Mouse (Mus musculus) cerebellum, postnatal 14 days (tissue): ENCODE data around the gene Prkca.

Experiments used
- DNase-seq, 2 experiments: peaks; one replicate each; pipeline ENCODE4 v3.0.0; 2021; ENCODE audit warnings: mixed read lengths in 2 of 2

Gene Prkca

DNA sequence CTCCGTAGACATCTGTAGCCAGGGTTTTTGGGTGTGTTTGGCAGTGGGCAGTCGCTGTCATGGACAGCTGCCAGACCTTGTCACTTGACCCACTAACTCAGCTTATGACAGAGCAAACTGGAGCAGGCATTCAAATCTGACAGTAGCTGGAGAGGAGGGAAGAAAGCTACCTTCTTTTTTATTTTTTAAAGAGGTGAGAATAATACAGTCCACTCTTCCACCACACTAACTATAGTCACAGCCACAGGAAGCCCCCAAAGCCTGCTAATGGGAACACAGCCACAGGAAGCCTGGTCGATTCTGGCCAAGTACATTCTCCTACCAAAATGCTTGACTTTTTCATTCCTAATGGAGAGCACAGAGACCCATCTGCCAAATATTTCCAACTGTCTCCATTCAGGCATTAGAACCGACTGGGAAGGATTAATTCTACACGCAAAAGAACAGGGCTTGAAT lies 84.9 kb downstream of the Prkca start:
- peak; percentile 79 to 80 for DNase-seq

DNA sequence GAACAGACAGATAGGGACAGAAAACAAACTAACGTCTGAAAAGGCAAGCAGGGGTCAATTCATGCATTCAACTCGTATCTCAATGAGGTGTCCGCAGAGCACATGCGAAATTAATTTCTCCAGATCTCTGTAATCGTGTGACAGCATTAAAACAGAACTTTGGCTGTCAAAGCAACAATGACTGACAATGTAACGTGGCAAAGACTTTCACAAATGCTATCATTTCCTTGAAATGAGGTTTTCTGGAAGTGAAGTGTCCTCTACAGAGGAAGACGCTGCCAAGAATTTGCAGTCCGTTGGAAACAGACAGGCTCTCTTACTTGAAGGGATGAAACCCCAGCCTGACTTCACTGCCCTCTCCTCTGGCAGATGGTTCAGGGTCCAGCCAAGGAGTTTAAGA lies 85.8 kb downstream of the Prkca start:
- peak in 1 of 2 experiments; percentile 25 for DNase-seq

DNA sequence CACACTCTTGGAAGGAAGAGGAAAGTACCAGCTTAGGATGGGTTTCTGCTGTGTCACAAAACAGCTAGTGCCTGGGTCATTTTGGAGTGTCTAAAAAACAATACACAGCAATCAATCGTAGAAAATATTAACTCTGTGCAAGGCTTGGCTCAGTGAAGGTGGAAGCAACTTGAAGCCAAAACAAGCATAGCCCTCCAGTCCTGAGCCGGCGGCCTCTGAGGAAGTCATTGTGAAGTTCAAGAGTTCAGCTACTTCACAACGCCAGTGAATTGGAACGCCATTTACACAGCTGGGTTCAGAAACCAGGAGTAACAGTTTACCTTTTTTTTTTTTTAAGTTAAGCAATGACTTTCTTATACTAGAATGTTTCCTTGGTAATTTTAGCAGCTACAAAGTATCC lies 89.0 kb downstream of the Prkca start:
- DNase-seq = no peak

DNA sequence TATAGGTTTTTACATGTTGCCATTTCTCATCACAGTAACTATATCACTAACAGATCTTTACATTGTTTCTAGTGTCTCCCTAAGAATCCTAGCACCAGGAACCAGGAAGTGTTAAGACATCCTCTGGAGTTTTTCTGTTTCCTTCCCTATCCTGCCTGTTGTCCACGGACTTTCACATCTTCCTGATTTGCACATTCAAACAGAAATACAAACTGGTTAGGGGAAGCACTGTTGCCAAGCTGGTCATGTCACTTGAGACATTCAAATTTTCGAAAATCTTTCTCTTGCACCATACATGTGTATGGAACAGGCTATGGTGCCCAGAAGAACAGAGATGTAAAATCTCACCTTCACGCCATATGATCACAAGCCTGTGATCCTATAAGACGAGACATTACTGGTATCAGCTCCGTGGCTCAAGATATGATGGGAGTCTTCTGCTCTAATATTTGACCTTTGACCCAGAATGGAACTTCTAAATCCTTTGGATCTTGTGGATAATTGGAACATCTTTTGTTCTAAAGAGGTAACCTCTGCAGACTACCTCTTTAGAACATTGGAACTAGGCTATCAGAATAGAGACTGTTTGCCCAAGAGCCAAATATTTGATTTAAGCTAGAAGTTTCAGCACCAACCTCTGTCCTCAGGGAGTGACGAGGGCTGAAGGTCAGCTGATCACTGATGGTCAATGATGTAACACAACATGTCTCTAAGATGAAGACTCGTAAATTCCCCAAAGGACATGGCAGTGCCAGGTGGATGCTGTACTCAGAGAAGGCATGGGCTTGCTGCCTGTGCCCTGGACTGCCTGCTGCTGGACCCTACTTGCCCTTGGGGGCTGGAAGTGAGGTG lies 91.6 kb downstream of the Prkca start:
- no peak for DNase-seq

DNA sequence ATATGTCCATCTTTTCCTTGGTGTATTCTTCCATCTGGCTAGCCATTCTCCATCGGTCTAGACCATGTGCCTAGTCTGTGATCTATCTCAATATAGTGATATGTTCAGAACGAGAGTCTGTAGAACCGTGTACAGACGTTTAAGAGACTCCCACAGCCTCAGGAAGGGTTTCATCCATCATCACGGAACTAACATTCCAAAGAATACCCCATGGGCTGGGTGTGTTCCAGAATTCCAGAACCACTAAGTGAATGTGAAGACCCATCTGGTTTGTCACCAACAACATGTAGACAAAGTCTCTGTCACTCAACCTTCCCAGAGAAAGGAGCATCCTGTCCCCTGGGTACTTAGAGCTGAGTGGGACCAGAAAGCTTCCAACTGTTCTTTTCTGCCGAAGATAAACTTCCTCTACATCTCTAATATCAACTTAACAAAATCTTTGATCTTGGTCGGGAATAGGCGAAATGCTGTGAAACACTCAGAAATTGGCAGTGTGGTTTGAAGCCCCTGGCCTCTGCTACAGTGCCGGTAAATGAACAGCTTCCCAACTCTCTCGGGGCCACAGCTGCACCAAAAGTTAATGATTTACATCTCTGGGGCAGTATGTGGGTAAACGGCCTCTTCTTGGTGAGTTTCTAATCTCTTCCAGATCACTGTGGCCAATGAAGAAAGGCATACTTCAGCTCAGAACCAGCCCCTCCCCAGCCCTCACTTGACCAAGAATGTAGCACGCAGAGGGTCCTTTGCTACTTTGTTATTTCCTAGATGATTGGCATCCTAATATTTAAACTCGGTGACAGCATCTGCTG lies 92.7 kb downstream of the Prkca start:
- DNase-seq = no peak

DNA sequence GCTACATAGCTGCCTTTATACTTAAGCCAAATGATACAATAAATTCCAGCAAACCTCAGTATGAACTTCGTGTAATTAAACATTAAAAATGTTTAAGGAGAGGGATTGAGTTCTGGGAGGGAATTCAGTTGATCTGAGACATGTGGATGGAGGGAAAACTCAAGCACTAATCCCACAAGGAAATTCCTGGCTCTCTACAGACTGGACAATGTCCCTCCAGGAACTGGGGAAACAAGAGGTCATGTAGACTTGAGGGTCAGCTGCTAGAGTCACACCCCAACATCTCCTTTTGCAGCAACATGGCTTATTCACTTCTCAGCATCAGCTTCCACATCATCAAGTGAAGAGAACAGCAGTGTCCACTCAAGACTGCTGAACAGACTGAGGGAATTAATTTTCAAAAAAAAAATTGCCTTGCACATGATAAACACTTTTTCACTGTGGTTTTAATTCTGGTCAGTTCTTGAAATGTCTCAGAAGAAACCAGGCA lies 93.5 kb downstream of the Prkca start:
- no peak for DNase-seq

DNA sequence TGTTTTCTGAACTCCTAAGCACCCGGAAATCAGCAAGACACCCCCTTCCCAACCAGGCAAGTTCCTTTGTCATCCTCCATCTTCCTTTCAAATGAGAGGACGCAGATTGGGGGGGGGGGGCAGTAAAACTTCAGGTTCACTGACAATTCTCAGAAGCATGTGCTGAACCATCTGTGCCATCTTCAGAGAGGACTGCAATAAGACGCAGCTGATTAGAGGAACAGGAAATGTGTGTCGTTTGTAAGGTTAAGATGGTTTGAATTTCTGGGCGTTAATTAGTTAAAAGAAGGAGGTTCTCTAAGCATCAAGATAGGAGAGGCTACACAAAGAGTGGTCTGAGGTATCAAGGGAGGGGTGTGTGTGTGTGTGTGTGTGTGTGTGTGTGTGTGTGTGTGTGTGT lies 94.2 kb downstream of the Prkca start:
- no peak for DNase-seq

DNA sequence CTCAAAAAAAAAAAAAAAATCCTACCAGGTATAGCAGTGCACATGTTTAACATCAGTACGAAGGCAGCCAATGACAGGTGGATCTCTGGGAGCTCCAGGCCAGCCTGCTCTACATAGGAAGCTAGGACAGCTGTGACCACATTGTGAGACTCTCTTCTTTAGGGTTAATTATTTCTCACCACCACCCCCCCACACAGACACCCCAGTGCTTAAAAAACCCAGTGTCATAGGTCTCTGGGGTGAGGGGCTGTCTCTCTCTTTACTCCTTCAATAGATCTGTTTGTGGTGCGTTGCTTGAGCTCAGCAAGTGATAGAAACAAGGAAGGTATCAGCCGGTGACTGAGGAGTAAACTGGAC lies 94.7 kb downstream of the Prkca start:
- no peak for DNase-seq

DNA sequence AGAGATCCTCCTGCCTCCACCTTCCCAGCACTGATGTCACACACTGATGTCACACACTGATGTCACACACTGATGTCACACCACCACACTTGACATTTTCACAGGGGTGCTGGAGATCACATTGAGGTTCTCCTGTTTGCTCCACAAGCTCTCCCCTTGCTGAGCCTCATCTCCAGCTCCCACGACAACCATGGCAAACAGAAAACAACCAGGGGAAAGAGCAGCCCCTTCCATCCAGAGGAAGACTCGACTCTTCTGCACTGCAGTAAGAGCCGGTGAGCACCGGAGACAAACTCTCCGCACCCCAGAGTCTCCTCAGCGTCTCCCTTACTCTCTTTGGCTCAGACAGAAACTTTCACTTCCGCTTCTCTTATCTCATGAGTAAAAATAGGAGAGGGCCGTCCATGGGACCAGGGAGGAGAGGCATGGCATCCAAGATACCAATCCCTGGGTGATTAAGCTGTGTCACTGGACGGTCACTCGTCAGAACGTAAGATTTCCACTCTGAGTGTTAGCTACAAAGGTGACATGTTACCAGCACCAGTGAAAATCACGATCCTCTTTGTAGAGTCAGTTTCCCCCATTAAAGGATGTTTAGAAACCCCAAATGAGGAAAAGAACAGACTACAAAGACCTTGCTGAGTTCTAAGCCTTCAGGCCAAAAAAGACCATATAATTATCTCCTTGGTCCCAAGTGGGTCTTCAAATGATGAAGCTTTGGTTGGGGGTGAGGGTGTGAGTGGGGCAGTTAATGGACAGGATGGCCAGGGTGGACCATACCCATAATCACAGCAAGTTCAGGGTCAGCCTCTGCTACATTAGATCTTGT lies 95.3 kb downstream of the Prkca start:
- DNase-seq = no peak

DNA sequence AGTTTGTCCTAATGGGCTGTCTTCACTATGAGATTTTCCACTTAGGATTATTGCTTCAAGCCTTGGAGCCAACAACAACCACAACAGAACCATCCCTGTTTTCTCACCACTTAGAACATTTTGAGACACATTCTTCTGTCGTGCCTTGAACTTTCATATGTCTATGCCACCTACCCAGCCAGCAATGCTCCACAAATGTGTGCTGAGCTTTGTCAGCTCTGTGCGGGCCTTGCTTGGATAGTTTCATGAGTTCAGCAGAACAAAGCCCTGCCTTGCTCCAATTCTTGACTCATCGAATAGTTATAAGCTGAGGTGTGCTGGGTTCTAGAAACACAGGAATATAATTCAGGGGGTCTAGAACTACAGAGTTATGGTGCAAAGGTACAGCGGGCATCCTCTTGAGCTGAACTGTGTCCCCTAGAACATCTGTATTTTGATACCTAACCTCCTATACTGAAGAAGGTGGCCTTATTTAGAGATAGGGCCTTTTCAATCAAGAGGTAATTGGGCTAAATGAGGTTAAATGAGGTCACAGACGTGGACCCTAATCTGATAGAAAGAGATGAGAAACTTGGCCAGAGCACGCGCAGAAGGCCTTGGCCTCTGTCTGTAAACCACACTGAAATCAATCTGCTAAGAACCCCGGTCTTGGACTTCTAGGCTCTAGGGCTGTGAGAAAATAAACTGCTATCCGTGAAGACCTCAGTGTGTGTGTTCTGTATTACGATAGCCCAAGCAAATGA lies 96.4 kb downstream of the Prkca start:
- no peak for DNase-seq

DNA sequence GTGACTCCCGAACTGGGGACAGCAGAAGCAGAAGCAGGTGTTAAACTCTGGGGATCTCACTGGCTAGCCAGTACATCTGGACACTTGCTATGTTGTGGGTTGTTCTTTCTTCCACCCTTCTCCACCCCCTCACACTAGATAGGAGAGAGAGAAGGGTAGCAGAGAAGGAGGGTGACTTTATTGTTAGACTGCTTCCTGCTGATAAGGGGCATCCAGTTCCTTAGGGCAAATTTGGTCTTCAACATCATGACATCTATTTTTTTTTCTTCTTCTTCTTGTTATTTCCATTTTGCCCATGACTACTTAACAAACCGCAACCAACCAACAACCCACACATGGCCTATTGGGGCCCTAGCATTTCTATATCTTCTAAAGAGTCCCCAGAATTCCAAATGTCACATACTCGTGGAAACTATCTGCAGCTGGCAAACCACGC lies 97.4 kb downstream of the Prkca start:
- DNase-seq = no peak

DNA sequence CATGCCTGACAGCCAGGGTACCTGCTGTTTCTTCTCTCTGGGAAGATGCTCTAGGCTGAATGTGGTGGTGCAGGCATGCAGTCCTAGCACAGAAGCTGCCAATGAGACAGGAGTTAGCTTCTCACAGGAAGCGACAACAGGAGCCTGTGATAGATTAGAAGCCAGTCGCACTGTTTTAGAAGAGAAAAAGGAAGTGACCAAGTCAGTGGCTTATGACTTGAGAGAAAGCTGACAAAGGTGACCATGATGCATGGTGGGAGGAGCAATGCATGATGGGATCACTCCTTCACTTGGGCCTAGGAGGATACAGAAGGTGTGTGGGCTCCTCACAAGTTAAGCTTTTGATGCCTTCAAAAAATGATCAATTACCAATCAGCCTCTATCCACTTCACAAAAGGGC lies 99.5 kb downstream of the Prkca start:
- no peak for DNase-seq

DNA sequence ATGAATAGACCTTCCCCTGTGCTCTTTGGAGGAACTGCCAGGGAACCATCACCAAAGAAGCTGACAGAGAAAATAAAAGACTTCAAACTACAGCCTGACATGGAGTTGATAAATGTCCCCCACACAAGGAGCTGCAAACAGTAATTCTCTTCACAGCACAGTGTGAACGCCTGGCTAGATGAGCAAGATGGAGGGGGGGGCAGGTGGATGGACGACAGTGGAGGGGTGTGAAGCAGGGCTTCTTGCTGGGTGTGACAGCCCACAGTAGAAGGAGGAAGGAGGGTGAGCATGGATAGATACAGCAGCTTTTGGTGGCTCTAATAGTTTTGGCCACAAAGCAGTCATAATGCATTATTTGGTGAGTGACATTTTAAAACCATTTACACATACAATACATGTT lies 100.1 kb downstream of the Prkca start:
- no peak for DNase-seq

DNA sequence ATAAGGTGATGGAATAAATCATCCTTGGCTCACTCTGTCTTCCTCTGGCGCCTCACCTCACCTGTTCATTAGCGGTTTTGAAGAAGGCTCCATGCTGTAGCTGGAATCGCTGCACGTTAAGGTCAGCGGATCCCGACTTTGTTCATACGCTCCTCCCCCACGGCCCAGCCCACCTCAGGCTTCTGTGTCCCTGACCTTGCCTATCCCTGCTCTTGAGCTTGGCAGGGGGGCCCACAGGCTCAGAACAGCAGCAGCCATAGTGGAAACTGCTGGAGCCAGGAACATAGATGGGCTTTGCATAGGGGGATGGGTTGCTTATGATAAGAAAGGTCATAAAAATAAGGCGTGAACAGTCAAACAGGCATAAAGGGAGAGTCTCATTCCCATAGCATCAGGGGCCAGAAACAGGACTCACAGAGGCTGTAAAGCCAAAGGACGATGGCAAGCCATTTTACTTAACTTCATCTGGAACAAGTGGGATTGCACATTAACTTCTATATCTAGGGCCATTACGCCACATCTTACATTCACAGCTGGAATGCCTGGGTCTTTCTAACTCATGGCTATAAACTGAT lies 102.7 kb downstream of the Prkca start:
- DNase-seq = no peak

DNA sequence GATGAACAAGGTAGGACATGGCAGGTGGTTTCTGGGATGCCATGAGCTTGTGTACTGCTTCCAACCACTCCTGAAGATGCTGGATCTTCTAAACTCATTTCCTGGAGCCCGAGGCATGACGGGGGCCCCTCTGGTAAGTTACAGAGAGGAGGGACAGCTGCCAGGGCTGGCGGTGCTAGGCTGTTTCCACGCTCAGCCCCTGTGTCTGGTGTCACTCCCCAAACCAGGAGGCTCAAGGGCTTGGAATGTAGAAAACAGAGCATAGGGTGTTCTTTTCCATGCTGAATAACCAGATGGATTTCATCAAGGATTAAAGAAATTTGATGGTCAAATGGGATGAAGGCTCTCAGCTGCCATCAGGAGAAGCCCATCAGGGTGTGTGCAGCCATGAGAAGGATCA lies 104.6 kb downstream of the Prkca start:
- no peak for DNase-seq

DNA sequence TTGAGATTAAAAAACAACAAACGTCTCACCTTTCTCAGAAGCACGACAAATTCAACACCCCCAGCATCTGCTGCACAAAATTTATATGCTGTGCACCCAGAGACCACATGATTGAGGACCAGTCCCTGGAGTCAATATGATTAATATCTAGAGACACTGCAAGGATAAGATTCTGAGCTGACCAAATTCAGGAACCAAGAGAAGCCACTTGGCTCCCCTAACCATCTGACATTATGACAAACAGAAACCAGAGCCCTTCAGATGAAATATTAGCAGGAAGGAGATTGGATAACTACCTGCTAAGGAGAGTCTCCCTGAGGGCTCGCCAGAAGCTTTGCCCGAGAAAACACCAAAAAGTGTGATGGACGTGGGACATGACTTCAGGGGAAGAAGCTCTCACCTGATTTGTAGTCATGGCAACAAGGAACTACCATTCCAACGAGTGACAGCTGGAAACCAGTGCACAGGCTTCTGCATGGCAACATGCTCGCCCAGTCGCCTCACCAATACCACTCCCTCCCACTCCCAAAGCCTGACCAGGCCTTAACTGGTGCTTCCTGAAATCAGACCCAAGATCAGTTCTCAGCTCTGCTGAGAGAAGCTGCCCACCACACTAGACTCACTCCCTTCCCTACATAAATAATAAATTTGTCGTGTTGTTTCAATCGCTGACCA lies 106.8 kb downstream of the Prkca start:
- DNase-seq = no peak

DNA sequence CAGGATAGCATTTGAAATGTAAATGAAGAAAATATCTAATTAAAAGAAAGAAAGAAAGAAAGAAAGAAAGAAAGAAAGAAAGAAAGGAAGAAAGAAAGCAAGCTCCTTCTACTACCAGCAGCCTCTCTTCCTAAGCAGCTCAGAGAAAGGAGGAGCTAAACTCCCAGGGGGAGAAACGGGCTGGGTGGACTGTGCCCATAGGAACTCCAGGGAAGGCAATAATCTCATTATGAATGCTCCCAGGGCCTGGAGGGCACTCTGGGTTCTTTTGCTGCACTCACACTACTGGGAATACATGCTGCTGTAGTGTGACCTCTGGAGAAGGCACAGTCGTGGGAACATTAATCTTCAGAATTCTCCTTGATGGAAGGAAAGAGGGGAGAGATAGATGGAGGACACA lies 107.5 kb downstream of the Prkca start:
- no peak for DNase-seq

DNA sequence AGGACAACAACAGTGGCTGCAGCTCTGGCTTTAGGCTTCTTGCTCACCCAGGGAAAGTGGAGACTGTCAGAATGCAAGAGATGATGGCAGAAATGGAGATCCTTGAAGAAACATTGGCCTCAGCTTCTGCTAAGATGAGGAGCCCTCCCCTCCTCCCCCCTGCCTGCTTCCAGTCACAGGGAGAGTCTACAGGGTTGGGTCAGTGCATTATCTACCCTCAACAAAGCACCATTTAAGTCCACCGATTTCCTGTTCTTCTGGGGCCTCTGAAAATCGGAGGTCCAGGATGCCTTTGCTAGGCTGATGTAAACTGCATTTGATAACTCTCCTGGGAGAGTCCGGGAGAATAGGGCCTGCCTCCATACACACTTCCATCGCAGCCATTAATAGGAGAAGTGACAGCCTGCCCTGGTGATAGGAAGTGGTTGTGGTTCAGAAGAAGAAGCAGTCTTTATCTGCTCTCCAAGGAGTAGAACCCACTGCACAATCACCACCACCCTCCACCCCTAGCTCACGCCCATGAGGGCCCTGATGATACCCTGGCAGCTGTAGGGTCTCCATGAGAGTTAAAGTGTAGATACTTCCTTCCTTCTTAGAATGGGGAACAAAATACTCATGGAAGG lies 108.5 kb downstream of the Prkca start:
- no peak for DNase-seq

DNA sequence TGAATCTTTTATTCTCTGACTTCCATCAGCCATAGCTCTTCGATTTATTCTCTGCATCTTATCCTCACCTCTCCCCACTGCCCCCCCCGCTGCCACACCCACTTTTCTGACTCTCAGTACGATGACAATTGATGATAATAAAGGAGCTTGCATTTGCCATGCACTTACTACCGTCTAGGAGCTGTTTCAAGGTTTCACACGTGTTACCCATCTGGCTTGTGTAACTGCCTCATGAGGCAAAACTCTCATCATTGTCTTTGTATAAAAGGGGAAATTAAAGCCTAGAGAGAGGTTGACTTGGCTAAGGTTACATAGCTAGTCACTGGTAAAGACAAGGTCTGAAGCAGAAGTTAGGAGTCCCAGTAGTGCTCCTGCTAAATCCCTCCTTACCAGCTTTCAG lies 110.7 kb downstream of the Prkca start:
- no peak for DNase-seq

DNA sequence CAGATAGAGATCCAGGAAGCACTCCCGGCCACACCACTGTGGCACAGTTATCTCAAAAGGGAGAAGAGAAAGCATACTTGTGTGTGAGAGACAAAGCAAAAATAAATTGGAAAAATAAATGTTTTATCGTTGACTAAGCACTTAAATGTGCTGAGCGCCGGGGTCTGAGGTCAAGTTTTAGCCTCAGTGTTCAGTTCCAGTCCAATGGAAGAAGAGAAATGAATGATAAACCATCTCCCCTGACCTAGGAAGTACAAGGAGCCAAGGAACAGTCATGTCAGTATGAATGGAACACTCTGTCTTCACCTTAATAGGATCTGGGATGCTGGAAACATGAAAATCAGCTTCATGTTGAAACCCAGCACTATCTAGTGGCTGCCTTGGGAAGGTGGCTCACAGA lies 113.6 kb downstream of the Prkca start:
- DNase-seq = no peak
